Mouse (Mus musculus): ENCODE results near the gene Rtn4rl1.

The Rtn4rl1 gene

DNA sequence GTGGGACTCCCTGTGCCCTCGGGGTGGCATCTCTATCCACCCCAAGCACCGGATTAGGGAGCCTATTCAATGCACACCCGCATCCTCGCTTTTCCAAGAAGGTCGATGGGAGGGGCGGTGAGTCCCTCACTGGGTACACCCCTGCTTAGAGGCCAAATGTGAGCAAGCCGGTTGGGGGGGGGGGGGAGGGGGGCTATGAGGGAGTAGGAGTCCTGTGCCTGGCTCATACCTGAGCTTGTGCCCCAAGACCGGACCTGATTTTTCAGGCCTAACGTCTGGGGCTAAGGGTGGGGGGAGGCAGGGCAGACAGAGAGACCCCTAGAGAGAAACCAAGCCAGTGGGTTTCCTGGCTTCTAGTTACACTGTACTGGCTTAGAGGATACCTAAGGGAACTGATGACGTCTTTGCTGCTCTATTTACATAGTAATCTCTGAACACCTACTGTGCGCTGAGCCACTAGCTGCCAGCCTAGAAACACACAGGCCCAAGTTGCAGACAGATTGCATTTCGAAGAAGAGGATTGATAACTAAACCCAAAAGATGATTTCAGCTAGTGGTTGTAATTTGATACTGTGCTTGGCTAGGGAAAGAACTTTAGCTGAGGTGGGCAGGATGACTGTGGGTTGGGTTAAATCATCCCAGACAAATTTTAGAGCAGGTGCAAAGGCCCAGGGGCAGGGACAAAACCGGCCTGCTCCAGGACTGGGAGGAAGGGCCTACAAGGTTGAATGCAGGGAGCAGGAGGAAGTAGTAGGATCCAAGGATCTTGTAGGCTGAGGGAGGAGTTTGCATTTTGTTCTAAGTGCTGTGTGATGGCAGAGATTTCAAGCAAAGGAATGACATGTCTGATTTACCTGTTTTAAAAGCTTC lies 20.7 kb downstream of the Rtn4rl1 start:
- peak; percentile 61 for DNase-seq

DNA sequence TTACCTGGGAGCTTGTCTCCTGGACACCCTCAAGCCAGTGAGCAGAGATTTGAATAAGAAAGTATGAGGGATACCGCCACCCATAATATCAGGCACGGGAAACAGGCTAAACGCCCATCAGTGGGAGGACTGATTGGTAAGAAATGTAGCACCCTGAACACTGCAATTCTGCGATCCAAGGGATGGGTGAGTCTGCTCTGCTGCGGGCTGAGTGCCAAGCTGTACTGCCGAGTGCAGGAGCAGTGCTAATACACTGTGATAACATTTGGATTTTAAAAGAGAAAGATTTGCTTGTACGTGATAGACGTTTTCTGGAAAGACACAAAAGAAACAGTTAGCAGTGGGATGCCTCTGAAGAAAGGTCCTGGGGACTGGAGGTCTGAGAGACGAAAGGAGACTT lies 26.5 kb downstream of the Rtn4rl1 start:
- no peak for DNase-seq

DNA sequence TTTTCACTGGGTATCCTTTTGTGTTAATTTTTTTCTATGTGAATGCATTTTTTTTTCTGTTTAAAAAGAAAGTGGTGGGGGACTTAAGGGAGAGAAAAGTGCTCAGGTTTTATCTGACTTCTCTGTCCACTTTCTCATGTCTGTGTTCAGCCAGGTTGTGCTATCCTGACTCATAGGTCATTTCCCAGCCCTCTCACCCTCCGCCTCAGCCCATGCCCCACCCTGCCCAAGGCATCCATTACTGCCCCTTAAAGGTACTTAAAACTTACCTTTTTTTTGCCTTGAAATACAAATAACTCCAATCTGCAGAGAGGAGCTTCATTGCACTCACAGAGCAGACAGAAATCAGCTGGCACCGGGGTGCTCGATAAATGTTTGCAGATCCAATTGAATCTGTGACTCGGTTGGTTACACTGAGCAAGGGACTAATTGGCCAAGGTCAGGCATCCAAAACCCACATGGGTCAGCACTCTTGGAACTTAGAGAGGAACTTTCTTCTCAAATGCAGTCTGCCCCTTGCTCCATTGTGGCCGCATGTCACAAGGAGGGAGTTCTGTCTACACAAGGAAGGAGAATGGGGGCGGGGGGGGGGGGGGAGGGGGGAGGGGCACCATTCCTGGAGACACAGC lies 27.0 kb downstream of the Rtn4rl1 start:
- DNase-seq: no peak

GRCm38 (mm10) chr11:75224062-75224461 lies 30.5 kb downstream of the Rtn4rl1 start:
- no peak for DNase-seq

DNA sequence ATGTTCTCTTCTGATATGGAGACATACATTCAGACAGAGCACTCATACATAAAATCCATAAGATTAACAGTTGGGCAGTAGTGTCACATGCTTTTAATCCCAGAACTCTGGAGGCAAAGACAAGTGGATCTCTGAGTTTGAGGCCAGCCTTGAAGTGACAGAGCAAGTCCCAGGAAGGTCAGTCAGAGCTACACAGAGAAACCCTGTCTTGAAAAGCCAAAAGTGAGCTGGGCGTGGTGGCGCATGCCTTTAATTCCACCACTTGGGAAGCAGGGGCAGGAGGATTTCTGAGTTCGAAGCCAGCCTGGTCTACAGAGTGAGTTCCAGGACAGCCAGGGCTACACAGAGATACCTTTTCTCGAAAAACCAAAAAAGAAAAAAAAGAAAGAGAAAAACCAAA lies 31.3 kb downstream of the Rtn4rl1 start:
- DNase-seq: no peak

DNA sequence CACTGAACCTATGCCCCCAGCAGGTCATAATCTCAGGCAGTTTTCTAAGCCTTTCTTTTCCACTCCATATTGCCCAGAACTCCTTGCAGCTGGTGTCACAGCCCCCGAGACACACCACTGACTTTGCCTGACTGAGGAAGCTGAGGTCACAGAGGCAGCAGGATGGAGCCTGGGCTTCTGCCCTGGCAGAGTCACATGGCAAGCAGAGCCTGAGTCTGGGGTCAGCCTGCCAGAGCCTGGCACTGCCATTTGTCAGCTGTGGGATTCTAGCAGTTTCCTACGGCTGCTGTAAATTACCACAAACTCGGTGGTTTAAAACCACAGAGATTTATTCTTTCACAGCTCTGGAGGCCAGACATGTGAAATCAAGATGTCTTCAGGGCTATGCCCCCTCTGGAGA lies 34.0 kb downstream of the Rtn4rl1 start:
- DNase-seq: no peak

DNA sequence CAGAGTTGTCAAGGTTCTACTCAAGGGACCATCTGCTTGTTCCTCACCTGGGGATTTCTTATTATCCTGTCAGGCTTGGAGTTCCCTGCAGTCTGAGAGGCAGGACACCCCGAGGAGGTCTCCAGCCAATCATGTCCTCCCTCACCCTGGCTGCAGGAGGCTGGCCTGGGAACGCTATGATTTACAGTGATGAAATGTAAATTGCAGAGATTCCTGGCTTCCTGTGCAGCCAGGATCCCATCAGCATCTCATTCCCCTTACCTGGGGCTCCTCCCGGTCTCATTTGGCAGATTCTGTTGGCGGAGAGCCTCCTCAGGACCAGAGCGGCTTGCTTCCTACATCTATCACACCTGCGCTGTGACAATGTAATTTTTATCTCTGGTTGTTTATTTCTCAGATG lies 35.7 kb downstream of the Rtn4rl1 start:
- no peak for DNase-seq

- no peak for DNase-seq
These were observed 36.7 kb downstream of the Rtn4rl1 start for GRCm38 (mm10) chr11:75230272-75230760.

DNA sequence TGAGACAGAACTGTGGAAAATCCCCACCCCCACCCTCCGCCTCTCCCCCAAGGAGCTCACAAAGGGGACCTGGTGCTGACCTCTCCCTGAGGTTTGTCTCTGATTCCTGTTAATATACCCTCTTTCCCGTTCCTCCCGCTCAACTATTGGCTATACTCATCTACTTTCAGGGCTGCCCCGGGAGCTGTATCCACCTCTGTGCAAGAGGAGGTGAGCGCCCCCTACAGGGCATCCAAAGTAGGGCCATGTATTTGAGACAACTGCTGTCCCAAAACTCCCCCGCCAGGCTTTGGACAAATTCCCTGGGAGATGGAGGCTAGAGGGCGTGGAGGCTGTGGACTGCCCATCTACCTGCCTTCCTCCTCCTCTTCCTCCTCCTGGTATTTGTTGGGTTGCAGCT lies 38.2 kb downstream of the Rtn4rl1 start:
- DNase-seq: peak; percentile 82

- no peak for DNase-seq
These were observed 38.9 kb downstream of the Rtn4rl1 start for GRCm38 (mm10) chr11:75232434-75232833.

DNA sequence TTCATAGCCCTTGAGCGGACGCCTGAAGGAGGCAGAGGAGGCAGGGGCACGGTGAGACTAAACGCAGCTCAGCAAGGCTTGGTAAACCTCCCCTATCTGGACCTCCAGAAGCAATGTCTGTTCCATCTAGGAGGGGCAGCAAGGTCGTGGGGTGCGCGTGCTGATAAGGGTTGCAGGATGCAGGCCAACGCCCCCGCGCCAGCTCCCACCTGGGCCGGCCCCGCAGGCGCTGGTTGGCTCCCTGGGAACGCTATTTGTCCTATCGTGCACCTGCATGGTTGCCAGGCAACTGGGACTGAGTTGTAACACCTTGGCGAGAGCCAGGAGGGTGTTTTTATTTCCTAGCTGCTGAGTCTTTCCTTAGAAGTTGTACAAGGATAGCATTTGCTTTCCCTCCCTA lies 41.2 kb downstream of the Rtn4rl1 start:
- DNase-seq: peak; percentile 51

GRCm38 (mm10) chr11:75240158-75240934 lies 46.8 kb downstream of the Rtn4rl1 start:
- no peak for DNase-seq

- no peak for DNase-seq
These were observed 49.2 kb downstream of the Rtn4rl1 start for GRCm38 (mm10) chr11:75242710-75243255.

GRCm38 (mm10) chr11:75244368-75245275 lies 51.0 kb downstream of the Rtn4rl1 start:
- no peak for DNase-seq

- DNase-seq: no peak
These were observed 52.1 kb downstream of the Rtn4rl1 start for GRCm38 (mm10) chr11:75245372-75246330.

DNA sequence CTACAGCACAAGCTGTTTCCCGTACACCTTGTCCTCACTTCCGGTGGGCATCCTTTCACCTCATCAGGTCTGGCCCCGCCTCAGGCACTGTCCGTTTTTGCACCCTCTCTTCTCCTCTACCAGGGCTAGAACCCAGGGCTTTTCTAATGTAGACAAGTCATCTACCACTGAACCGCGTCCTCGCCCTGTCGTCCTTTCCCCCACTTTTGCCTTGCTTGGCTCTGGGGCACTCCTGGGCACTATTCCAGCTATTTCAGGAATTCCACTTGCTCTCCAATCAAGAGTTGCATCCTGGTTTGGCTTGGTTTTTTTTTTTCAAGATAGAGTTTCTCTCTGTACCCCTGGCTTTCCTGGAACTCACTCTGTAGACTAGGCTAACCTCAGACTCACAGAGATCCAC lies 53.0 kb downstream of the Rtn4rl1 start:
- DNase-seq: peak; percentile 84

DNA sequence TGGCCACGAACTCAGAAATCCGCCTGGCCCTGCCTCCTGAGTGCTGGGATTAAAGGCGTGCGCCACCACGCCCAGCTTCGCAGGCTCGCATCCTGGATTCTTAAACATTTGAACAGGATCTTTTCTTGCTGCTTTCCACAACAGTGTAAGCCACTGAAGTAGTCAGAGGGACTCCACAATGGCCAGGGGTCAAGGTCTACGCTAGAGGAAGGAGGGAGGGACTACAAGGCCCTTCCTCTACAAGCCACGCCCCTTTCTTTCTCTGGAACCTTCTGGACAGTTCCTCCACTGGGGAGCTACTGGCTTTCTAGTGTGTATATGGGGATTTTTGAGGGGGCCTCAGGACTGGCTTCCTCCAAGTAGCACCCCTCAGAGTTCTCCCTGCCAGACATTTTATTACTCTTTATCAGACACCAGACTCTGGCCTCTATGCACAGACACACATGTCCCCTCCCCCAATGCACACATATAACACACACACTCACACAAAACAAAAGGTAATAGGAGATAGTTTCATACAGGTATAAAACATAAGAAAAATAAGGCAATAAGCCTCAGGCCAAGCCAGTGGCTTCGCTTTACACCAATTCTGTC lies 53.7 kb downstream of the Rtn4rl1 start:
- DNase-seq: peak; percentile 46

DNA sequence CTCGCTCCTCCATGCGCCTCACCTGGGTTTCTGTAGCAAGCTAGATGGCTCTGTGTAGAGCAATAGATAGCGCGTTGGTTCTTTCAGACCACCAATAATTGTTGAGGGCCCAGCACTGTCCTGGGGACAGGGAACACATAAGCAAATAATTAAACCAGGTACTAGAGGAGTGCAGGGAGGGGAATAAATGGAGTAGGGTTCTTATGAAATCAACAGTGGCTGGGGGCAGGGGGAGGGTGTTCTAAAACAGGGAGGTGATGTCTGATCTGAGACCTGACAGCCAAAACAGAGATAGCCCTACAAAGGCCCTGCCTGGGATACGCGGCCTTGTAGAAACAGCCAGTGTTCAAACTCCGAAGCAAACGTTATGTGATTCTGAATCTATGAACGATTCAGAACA lies 56.0 kb downstream of the Rtn4rl1 start:
- peak; percentile 43 for DNase-seq

DNA sequence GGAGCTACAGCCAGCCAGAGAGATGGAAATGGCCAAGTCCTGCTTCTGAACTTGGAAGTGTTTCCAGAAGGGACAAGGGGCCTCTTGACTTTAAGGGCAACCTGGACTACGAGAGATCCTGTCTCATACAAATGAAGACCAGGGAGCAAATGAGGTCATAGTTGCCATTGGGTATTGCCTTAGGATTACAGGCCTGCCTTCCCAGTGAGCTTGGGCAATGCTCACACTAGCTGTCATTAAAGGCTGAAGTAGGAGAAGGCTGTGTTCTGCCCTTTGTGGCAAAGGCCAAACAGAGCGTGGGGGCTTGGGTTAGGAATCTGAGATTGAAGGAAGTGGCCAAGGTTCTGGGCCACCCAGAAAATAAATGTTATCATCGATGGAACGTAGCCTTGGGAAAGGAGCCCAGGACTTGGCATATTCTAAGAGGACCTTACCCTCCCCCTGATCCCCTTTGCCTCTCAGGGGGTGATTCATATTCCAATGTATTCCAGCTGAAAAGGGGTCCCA lies 57.5 kb downstream of the Rtn4rl1 start:
- DNase-seq: no peak

- DNase-seq: no peak
These were observed 58.0 kb downstream of the Rtn4rl1 start for GRCm38 (mm10) chr11:75251557-75252070.
